Mouse (Mus musculus): Measurements from ENCODE around the gene Gm17651. TPM values are rescaled to one million over a fixed set of nuclear protein-coding genes. Genes with fewer than 3 reads are reported as not detected.

Gm17651 gene
- polyA plus RNA-seq, 1 experiment: not detected

DNA sequence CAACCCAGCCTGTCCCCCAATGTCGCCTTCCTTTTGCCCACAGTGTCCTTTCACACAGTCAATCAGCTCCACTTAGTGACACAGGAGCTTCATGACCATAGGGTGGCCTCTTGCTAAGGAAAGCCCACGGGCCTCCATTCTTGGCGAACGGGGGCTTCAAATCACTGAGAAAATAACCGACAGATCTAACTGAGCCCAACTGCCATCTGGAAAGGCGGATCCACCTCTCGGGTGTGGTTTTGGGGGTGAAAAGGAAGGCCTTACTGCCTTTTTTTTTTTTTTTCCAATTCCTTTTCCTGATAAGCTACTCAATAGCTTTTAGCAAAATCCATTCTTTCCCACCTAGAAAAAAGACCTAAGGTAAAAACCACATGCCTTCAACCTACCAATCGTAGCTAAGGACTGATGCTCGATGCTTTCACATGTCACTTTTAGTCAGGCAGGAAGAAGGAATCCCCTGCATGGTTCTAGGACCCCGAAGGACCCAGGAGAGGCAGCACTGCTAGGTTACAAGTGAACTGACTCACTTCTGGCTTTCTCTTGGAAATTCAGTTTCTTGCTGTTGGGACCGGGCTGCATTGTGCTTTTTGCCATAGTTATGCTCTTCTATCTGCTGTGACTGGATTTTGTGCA is 28.1 kb upstream of the Gm17651 start:
- DNase-seq: no peak
- H3K4me1 ChIP-seq (ENCODE audit: control insufficient read depth, insufficient read depth, low read length): no peaks in the 10 kb centered on the region
- no peak overlapping the region for H3K4me3 ChIP-seq (ENCODE audit: insufficient read depth, low read depth, low read length)
- WGBS: 91% methylated on average over 11 of the region's 11 CpGs
- no peaks in the 10 kb centered on the region for H3K27me3 ChIP-seq (replicated peaks; ENCODE audit: control insufficient read depth, insufficient read depth, low read length)
- H3K27ac ChIP-seq (ENCODE audit: insufficient read depth, low read depth, low read length): no peak overlapping the region
- TF ChIP-seq POLR2A (IDR thresholded peaks at IDR 0.05; ENCODE audit: low read depth, low read length): no peak
- TF ChIP-seq CTCF (conservative IDR thresholded peaks at IDR 0.05; ENCODE audit: insufficient read depth, insufficient read length, low read depth, low read length): no peak
- H3K36me3 ChIP-seq (ENCODE audit: control insufficient read depth, insufficient read depth, low read length): no peaks in the 10 kb centered on the region; the same call in 1 of the 2 replicates

DNA sequence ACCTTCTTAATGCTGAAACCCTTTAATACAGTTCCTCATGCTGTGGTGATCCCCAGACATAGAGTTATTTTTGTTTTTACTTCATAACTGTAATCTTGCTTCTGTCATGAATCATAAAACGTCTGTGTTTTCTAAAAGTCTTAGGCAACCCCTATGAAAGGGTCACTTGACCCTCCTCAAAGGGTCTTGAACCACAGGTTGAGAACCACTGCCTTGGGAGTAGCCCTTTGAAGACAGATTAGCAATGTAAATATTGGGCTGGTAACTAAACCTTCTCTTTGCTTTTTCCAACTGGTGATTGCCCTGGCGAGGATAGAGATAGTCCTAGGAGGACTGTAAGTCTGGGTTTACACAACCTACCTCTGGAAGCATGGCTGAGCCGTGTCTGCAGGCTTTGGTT is 26.7 kb upstream of the Gm17651 start:
- Histone ChIP-seq H3K36me3 (ENCODE audit: control insufficient read depth, insufficient read depth, low read length) (no peaks in the 10 kb centered on the region; the same call in 1 of the 2 replicates), H3K4me1 (ENCODE audit: control insufficient read depth, insufficient read depth, low read length) (no peaks in the 10 kb centered on the region; the same call in 1 of the 2 replicates), H3K4me3 (ENCODE audit: insufficient read depth, low read depth, low read length) (no peak overlapping the region), H3K27ac (ENCODE audit: insufficient read depth, low read depth, low read length) (no peak overlapping the region), H3K27me3 (replicated peaks; ENCODE audit: control insufficient read depth, insufficient read depth, low read length) (no peaks in the 10 kb centered on the region)
- no peak for DNase-seq
- WGBS: 70% methylated on average over 3 of the region's 3 CpGs
- TF ChIP-seq CTCF (conservative IDR thresholded peaks at IDR 0.05; ENCODE audit: insufficient read depth, insufficient read length, low read depth, low read length) (no peak), POLR2A (IDR thresholded peaks at IDR 0.05; ENCODE audit: low read depth, low read length) (no peak)

DNA sequence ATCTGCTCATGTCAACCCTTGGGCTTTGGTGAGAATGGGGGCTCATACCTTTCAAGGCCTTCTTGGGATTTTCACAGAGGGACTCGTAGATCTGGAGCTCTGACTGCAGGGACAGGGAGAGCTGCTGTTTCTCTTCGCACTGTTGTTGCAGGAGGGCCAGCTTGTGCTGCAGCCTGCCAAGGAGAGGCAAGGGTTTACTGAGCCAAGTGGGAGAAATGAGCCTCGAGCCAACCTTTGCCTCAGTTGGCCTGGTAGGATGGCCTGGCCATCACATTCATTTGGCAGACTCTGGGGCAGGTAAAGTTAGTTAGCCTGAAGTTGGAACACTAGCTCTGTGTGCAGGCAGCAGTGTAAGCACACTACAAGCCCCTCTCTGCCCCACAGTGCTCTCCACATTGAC is 24.6 kb upstream of the Gm17651 start:
- Histone ChIP-seq H3K36me3 (ENCODE audit: control insufficient read depth, insufficient read depth, low read length) (no peaks in the 10 kb centered on the region; the same call in 1 of the 2 replicates), H3K4me1 (ENCODE audit: control insufficient read depth, insufficient read depth, low read length) (no peaks in the 10 kb centered on the region; the same call in 1 of the 2 replicates), H3K27ac (ENCODE audit: insufficient read depth, low read depth, low read length) (no peak overlapping the region), H3K4me3 (ENCODE audit: insufficient read depth, low read depth, low read length) (no peak overlapping the region), H3K27me3 (replicated peaks; ENCODE audit: control insufficient read depth, insufficient read depth, low read length) (no peaks in the 10 kb centered on the region)
- 81% methylated on average over 3 of the region's 3 CpGs for WGBS
- peak; percentile 3 for DNase-seq
- no peak for TF ChIP-seq CTCF (conservative IDR thresholded peaks at IDR 0.05; ENCODE audit: insufficient read depth, insufficient read length, low read depth, low read length)
- TF ChIP-seq POLR2A (IDR thresholded peaks at IDR 0.05; ENCODE audit: low read depth, low read length): no peak

DNA sequence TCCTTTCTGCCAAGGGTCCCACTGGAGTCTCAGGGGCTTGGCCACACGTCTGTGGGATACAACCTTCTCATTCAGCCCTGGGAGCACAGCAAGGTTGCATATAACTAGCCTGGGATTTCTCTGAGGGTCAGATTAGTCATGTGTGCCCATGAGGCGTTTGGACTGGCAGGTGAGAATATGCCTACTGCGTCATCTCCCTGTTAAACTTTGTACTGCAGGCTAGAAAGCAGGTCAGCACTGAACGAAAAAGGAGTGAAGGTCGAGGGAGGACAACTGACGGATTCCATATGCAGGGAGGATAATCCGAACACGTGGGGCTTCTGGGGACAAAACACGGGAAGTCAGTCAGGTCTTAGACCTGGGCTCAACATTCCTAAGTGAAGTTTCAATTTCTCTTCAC is 22.8 kb upstream of the Gm17651 start:
- no peak overlapping the region for H3K27ac ChIP-seq (ENCODE audit: insufficient read depth, low read depth, low read length)
- no peaks in the 10 kb centered on the region; the same call in 1 of the 2 replicates for H3K4me1 ChIP-seq (ENCODE audit: control insufficient read depth, insufficient read depth, low read length)
- H3K36me3 ChIP-seq (ENCODE audit: control insufficient read depth, insufficient read depth, low read length): no peaks in the 10 kb centered on the region
- no peak overlapping the region for H3K4me3 ChIP-seq (ENCODE audit: insufficient read depth, low read depth, low read length)
- peak; percentile 76 for DNase-seq
- 34% methylated on average over 9 of the region's 9 CpGs for WGBS
- no peaks in the 10 kb centered on the region for H3K27me3 ChIP-seq (replicated peaks; ENCODE audit: control insufficient read depth, insufficient read depth, low read length)
- TF ChIP-seq CTCF (conservative IDR thresholded peaks at IDR 0.05; ENCODE audit: insufficient read depth, insufficient read length, low read depth, low read length) (no peak; the same call in 1 of the 2 replicates), POLR2A (IDR thresholded peaks at IDR 0.05; ENCODE audit: low read depth, low read length) (no peak)

DNA sequence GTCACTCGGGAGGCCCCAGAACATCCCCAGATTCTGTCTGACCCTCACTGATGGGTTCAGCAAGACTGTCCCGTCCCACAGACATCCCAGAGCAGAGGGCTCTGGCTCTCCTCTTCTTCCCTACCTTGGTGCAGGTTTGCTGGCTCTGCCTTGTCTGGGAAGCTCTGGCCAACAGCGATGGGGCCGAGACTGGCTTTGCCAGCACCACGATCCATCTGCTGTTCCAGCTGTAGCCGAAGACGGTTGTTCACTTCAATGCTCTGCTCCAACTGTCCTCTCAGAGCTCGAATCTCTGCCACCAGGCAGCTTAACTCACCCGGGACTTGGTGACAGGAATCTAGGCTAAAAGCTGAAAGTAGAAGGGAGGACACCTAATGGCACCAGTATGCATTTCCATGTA is 22.4 kb upstream of the Gm17651 start:
- no peak overlapping the region for H3K27ac ChIP-seq (ENCODE audit: insufficient read depth, low read depth, low read length)
- no peak for DNase-seq
- H3K4me3 ChIP-seq (ENCODE audit: insufficient read depth, low read depth, low read length): no peak overlapping the region
- TF ChIP-seq CTCF (conservative IDR thresholded peaks at IDR 0.05; ENCODE audit: insufficient read depth, insufficient read length, low read depth, low read length): no peak
- H3K36me3 ChIP-seq (ENCODE audit: control insufficient read depth, insufficient read depth, low read length): no peaks in the 10 kb centered on the region
- no peaks in the 10 kb centered on the region; the same call in 1 of the 2 replicates for H3K4me1 ChIP-seq (ENCODE audit: control insufficient read depth, insufficient read depth, low read length)
- no peaks in the 10 kb centered on the region for H3K27me3 ChIP-seq (replicated peaks; ENCODE audit: control insufficient read depth, insufficient read depth, low read length)
- WGBS: 82% methylated on average over 9 of the region's 9 CpGs

DNA sequence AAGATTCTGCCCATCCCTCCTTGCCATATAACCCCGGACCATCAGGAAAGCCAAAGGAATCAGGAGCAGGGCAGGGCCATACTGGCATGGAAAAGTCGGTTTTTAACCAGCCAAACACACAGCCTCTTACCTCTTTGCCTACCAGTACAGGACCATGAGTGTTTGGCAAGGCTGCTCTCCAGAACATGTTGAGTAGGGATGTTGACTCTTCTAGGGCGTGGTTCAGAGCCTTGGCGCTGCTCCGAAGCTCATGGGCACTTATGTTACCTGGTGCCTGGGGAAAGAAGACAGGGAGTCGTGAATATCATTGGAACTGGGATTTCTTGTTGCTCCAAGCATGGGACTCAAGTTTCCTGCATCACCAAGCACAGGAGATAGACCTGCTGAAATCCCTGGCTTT is 19.3 kb upstream of the Gm17651 start:
- Histone ChIP-seq H3K27me3 (replicated peaks; ENCODE audit: control insufficient read depth, insufficient read depth, low read length) (no peaks in the 10 kb centered on the region), H3K36me3 (ENCODE audit: control insufficient read depth, insufficient read depth, low read length) (no peaks in the 10 kb centered on the region), H3K27ac (ENCODE audit: insufficient read depth, low read depth, low read length) (no peak overlapping the region), H3K4me3 (ENCODE audit: insufficient read depth, low read depth, low read length) (no peak overlapping the region), H3K4me1 (ENCODE audit: control insufficient read depth, insufficient read depth, low read length) (no peaks in the 10 kb centered on the region; the same call in 1 of the 2 replicates)
- no peak for DNase-seq
- TF ChIP-seq CTCF (conservative IDR thresholded peaks at IDR 0.05; ENCODE audit: insufficient read depth, insufficient read length, low read depth, low read length): no peak
- TF ChIP-seq POLR2A (IDR thresholded peaks at IDR 0.05; ENCODE audit: low read depth, low read length): no peak
- WGBS: 90% methylated on average over 6 of the region's 6 CpGs

DNA sequence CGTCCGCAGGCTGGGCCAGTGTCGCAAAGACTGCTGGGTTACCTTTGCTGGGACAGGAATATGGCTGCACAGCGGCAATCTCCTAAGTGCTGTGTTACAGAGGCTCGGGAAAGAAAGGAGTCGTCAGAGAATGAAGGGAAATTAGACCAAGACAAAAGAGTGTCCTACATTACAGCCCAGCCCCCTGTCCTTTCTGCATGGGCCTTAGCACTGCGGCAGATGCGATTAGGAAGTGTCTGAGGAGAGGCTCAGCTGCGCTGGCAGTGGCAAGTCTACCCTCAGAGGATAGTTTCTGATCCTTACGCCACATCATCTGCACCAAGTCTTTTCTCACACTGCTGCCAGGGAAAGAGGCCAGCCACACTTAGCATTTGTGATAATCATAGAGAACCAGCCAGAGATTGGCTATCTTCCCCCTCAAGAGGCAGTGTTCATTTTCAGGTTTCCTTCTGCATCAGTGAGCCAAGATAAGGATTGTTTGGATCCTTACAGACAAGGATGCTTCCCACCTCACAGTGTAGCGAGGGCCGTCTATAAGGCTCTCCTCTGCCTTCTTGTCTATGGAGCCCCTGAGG is 17.0 kb upstream of the Gm17651 start:
- Histone ChIP-seq H3K4me3 (ENCODE audit: insufficient read depth, low read depth, low read length) (peak overlapping the region; percentile 48), H3K27ac (ENCODE audit: insufficient read depth, low read depth, low read length) (no peak overlapping the region; the same call in 1 of the 2 replicates), H3K36me3 (ENCODE audit: control insufficient read depth, insufficient read depth, low read length) (no peaks in the 10 kb centered on the region), H3K27me3 (replicated peaks; ENCODE audit: control insufficient read depth, insufficient read depth, low read length) (no peaks in the 10 kb centered on the region), H3K4me1 (ENCODE audit: control insufficient read depth, insufficient read depth, low read length) (no peaks in the 10 kb centered on the region)
- no peak for DNase-seq
- 79% methylated on average over 12 of the region's 12 CpGs for WGBS
- TF ChIP-seq POLR2A (IDR thresholded peaks at IDR 0.05; ENCODE audit: low read depth, low read length): no peak
- TF ChIP-seq CTCF (conservative IDR thresholded peaks at IDR 0.05; ENCODE audit: insufficient read depth, insufficient read length, low read depth, low read length): no peak

Data from kidney, adult 2 months (tissue).